In the genomic region with DNA sequence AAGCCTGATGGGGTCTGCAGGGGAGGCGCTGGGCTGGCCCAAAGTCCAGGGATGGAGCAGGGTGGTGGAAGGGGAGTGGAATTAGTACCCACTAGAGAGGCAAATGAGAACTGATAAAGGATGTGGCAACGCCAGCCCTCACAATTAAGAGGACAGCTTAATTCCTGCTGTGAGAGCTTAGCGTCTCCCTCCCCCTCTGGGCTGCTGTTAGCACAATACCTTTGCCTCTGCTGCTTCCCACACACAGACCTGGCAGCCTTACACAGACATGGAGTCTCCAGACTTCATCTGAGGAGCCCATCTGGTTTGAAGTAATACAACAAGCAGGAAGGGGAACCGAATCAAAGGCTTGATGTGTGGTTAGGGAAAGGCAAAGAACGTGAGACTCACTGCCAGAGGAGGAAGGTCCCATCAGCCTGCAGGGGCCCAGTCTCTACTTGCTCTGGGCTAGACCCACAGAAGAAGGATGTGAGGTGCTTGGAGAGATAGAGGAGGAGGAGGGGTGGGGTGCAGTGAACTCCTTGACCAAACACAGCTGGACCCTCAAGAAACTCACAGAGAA, we compare ENCODE assay signal across 23 mouse cellular contexts. TPM values are rescaled to one million over a fixed set of nuclear protein-coding genes. Genes with fewer than 3 reads are reported as not detected.
DNase-seq lines count a peak whose midpoint lies in the region; ATAC-seq and TF ChIP-seq lines count a peak whose summit lies in the region.
"Had no signal": no experiment of that assay in that cellular context is flagged by ENCODE, and none has a peak within 500 bp of the region (broad histone marks: within the 10 kb centered on the region; RNA-seq: fewer than 3 reads in every experiment).

No protein-coding gene starts in this region.

- no peak for TF ChIP-seq CTCF in hindbrain, postnatal 0 days (IDR thresholded peaks at IDR 0.05; ENCODE audit: low read depth)

- H3K4me3 ChIP-seq in hindbrain, embryonic 10.5 days = no peak overlapping the region
- no peak overlapping the region for H3K4me3 ChIP-seq in hindbrain, postnatal 0 days (ENCODE audit: low read length)
- H3K4me3 ChIP-seq: forebrain, embryonic 12.5 days; heart, embryonic 15.5 days; hindbrain, embryonic 12.5 days; limb, embryonic 12.5 days; lung, embryonic 15.5 days; midbrain, embryonic 15.5 days; neural tube, embryonic 15.5 days had no signal

- H3K9ac ChIP-seq in hindbrain, postnatal 0 days (replicated peaks; ENCODE audit: low read length) = no peak overlapping the region
- H3K9ac ChIP-seq: forebrain, embryonic 12.5 days; heart, embryonic 15.5 days; hindbrain, embryonic 12.5 days; limb, embryonic 12.5 days; liver, embryonic 14.5 days; lung, embryonic 15.5 days; midbrain, embryonic 15.5 days; neural tube, embryonic 15.5 days had no signal

- H3K9me3 ChIP-seq in hindbrain, embryonic 10.5 days = no peaks in the 10 kb centered on the region
- no peaks in the 10 kb centered on the region for H3K9me3 ChIP-seq in hindbrain, postnatal 0 days (ENCODE audit: low read length)
- H3K9me3 ChIP-seq: forebrain, embryonic 12.5 days; heart, embryonic 15.5 days; hindbrain, embryonic 12.5 days; limb, embryonic 12.5 days; lung, embryonic 15.5 days; midbrain, embryonic 15.5 days; neural tube, embryonic 15.5 days had no signal

- no peak overlapping the region for H3K4me2 ChIP-seq in hindbrain, postnatal 0 days (ENCODE audit: low read depth, low read length)
- H3K4me2 ChIP-seq: forebrain, embryonic 12.5 days; heart, embryonic 15.5 days; hindbrain, embryonic 12.5 days; limb, embryonic 12.5 days; lung, embryonic 15.5 days; midbrain, embryonic 15.5 days; neural tube, embryonic 15.5 days had no signal

- H3K27me3 ChIP-seq in hindbrain, embryonic 10.5 days (ENCODE audit: insufficient read depth, poor library complexity, severe bottlenecking) = peaks cover 60% of the 10 kb centered on the region
- H3K27me3 ChIP-seq in hindbrain, postnatal 0 days (ENCODE audit: insufficient read depth, low read length) = peaks cover 34% of the 10 kb centered on the region

- no peak for ATAC-seq in hindbrain, postnatal 0 days
- ATAC-seq in megakaryocyte, adult 5-6 weeks (ENCODE audit: poor library complexity, severe bottlenecking) = 0 out of 2 replicates have a peak, but pooled peaks have one; percentile 21
- ATAC-seq: inflammation-experienced regulatory T-cells, adult 6 months; midbrain, embryonic 15.5 days had no signal

- H3K4me1 ChIP-seq in hindbrain, embryonic 10.5 days (replicated peaks) = peaks cover 29% of the 10 kb centered on the region
- no peaks in the 10 kb centered on the region for H3K4me1 ChIP-seq in hindbrain, postnatal 0 days (ENCODE audit: insufficient read depth, low read length)

- no peak for DNase-seq in hindbrain, embryonic 10.5 days (ENCODE audit: low spot score)
- DNase-seq in hindbrain, postnatal 0 days (ENCODE audit: low spot score) = no peak
- peak; percentile 45 for DNase-seq in NIH3T3 (ENCODE audit: low read depth)
- DNase-seq in fibroblast of lung, adult 2 months (ENCODE audit: low read depth) = peak; percentile 18
- no peak for DNase-seq in kidney, postnatal 14 days
- no peak for DNase-seq in lung, postnatal 25 days (ENCODE audit: low spot score)
- DNase-seq in kidney, postnatal 36 days = no peak
- DNase-seq: adrenal gland, postnatal 36 days; cerebellum, adult 18-20 months; cerebellum, postnatal 25 days; gastrocnemius, postnatal 10 days; kidney, adult 8-10 months; thymus, postnatal 25 days had no signal

- H3K27ac ChIP-seq in hindbrain, embryonic 10.5 days = peak overlapping the region; percentile 2; the same call in 1 of the 2 replicates
- no peak overlapping the region for H3K27ac ChIP-seq in hindbrain, postnatal 0 days
- H3K27ac ChIP-seq: forebrain, embryonic 12.5 days; heart, embryonic 15.5 days; hindbrain, embryonic 12.5 days; limb, embryonic 12.5 days; liver, embryonic 14.5 days; lung, embryonic 15.5 days; midbrain, embryonic 15.5 days; neural tube, embryonic 15.5 days had no signal

- WGBS in hindbrain, embryonic 10.5 days = 10% methylated on average over 5 of the region's 5 CpGs
- 19% methylated on average over 5 of the region's 5 CpGs for WGBS in hindbrain, postnatal 0 days

- H3K36me3 ChIP-seq in hindbrain, embryonic 10.5 days = no peaks in the 10 kb centered on the region
- H3K36me3 ChIP-seq in hindbrain, postnatal 0 days (ENCODE audit: insufficient read depth, low read length) = no peaks in the 10 kb centered on the region
- H3K36me3 ChIP-seq: forebrain, embryonic 12.5 days; heart, embryonic 15.5 days; hindbrain, embryonic 12.5 days; limb, embryonic 12.5 days; lung, embryonic 15.5 days; midbrain, embryonic 15.5 days; neural tube, embryonic 15.5 days had no signal

RNA-seq across cellular contexts. Expression of gene Tbx1, which starts 12.8 kb away (rescaled TPM):
- polyA plus RNA-seq in hindbrain, embryonic 10.5 days (2016; fragmentation: Nextera tagmentation; extraction: Ambion mirVana) = 11.3 and 15.3 TPM in 2 replicates
- 0.37 and 4.0 TPM in 2 replicates for total RNA-seq in hindbrain, postnatal 0 days (2014; rRNA removed)
- polyA plus RNA-seq in hindbrain, postnatal 0 days (2015; fragmentation: Nextera tagmentation; extraction: Ambion mirVana) = 0.51 and 0.92 TPM in 2 replicates
- not detected in 2 replicates for total RNA-seq in megakaryocyte, adult 5-6 weeks (2015)
- not detected in 2 replicates for total RNA-seq in megakaryocyte, adult 5-6 weeks (2017)
- polyA plus RNA-seq: inflammation-experienced regulatory T-cells, adult 6 months had no signal

RNA-seq across cellular contexts. Expression of gene Gp1bb, which starts 44.5 kb away (rescaled TPM):
- polyA plus RNA-seq in hindbrain, embryonic 10.5 days (2016; fragmentation: Nextera tagmentation; extraction: Ambion mirVana) = 4.2 and 9.2 TPM in 2 replicates
- total RNA-seq in hindbrain, postnatal 0 days (2014; rRNA removed) = 29.3 and 30.8 TPM in 2 replicates
- 7.6 and 10.1 TPM in 2 replicates for polyA plus RNA-seq in hindbrain, postnatal 0 days (2015; fragmentation: Nextera tagmentation; extraction: Ambion mirVana)
- 0.38 and 0.55 TPM in 2 replicates for total RNA-seq in megakaryocyte, adult 5-6 weeks (2015)
- 0.70 TPM in 1 of 2 replicates, not detected in the other for total RNA-seq in megakaryocyte, adult 5-6 weeks (2017)
- total RNA-seq: gastrocnemius, postnatal 10 days had no signal
- polyA plus RNA-seq: inflammation-experienced regulatory T-cells, adult 6 months had no signal

RNA-seq across cellular contexts. Expression of gene Gm49601, which starts 48.5 kb away (rescaled TPM):
- polyA plus RNA-seq in hindbrain, embryonic 10.5 days (2016; fragmentation: Nextera tagmentation; extraction: Ambion mirVana) = 3.4 and 8.5 TPM in 2 replicates
- total RNA-seq in hindbrain, postnatal 0 days (2014; rRNA removed) = 23.8 and 24.0 TPM in 2 replicates
- 3.1 and 4.0 TPM in 2 replicates for polyA plus RNA-seq in hindbrain, postnatal 0 days (2015; fragmentation: Nextera tagmentation; extraction: Ambion mirVana)
- total RNA-seq in megakaryocyte, adult 5-6 weeks (2015) = 1.7 and 2.9 TPM in 2 replicates
- total RNA-seq in megakaryocyte, adult 5-6 weeks (2017) = 0.61 and 3.2 TPM in 2 replicates
- polyA plus RNA-seq: inflammation-experienced regulatory T-cells, adult 6 months had no signal

RNA-seq across cellular contexts. Expression of gene Sept5, which starts 52.1 kb away (rescaled TPM):
- 42.3 and 71.9 TPM in 2 replicates for polyA plus RNA-seq in hindbrain, embryonic 10.5 days (2016; fragmentation: Nextera tagmentation; extraction: Ambion mirVana)
- total RNA-seq in hindbrain, postnatal 0 days (2014; rRNA removed) = 286 and 335 TPM in 2 replicates
- polyA plus RNA-seq in hindbrain, postnatal 0 days (2015; fragmentation: Nextera tagmentation; extraction: Ambion mirVana) = 186 and 195 TPM in 2 replicates
- 19.5 and 23.5 TPM in 2 replicates for total RNA-seq in megakaryocyte, adult 5-6 weeks (2015)
- 11.6 and 17.0 TPM in 2 replicates for total RNA-seq in megakaryocyte, adult 5-6 weeks (2017)

Comparison
In these comparisons a context has a peak if more than half of its experiments do, and no peak if none do; other contexts are left out.
1. DNase-seq: peak in NIH3T3 (single experiment) and fibroblast of lung, adult 2 months (single experiment); none in hindbrain, embryonic 10.5 days (single experiment), hindbrain, postnatal 0 days (single experiment), kidney, postnatal 14 days (single experiment), lung, postnatal 25 days (single experiment) and kidney, postnatal 36 days (0 of 2).
2. RNA of gene Gp1bb, which starts 44.5 kb away (total RNA-seq): 29.3 to 30.8 TPM in hindbrain, postnatal 0 days; 0.38 to 0.70 TPM in megakaryocyte, adult 5-6 weeks; every median in the first group is over 10 times any median in the second.